Mouse (Mus musculus) neutrophil, adult 83 days (primary cell): ENCODE measurements around the gene Agpat3. TPM values are rescaled to one million over a fixed set of nuclear protein-coding genes. Genes with fewer than 3 reads are reported as not detected.

ENCODE experiments used
- total RNA-seq, 2 experiments: library from RNA; stranded (reverse); gene quantifications; one replicate each; pipeline ENCODE4 v1.2.4; 2023

Agpat3 gene
- total RNA-seq = 1 to 10 TPM; 4.1 to 6.0 TPM

GRCm38 (mm10) chr10:78351887-78352665 is at the start of gene Agpat3:
TSS of gene Agpat3 (minus strand) at chr10:78352489.

GRCm38 (mm10) chr10:78244438-78245224 is 107.7 kb downstream of the Agpat3 start, which contains the start of gene Trappc10:
TSS of gene Trappc10 (minus strand) at chr10:78244641.

Other genes starting within 250 kb of the Agpat3 start
- gene D10Jhu81e, start 182.7 kb downstream of the Agpat3 start, total RNA-seq = 10 to 100 TPM; 23.3 to 27.2 TPM
- 1 to 10 TPM; 4.9 to 5.7 TPM for gene Pwp2, start 167.3 kb downstream of the Agpat3 start, total RNA-seq
- 10 to 100 TPM; 53.6 to 62.3 TPM for gene Trappc10, start 107.8 kb downstream of the Agpat3 start, total RNA-seq
- 10 to 100 TPM; 94.0 to 94.5 TPM for gene Rrp1, start 60.6 kb upstream of the Agpat3 start, total RNA-seq
- gene Cstb, start 73.2 kb upstream of the Agpat3 start, total RNA-seq = 10 to 100 TPM; 87.7 to 97.9 TPM
- 10 to 100 TPM; 10.4 to 15.1 TPM for gene Pdxk, start 112.5 kb upstream of the Agpat3 start, total RNA-seq
- not detected for gene Olfr1358, start 164.9 kb upstream of the Agpat3 start, total RNA-seq
- 10 to 100 TPM; 21.0 to 21.8 TPM for gene Ilvbl, start 221.9 kb upstream of the Agpat3 start, total RNA-seq
- under 1 TPM in 1 of 2 experiments, not detected in 1; 0.13 TPM for gene Syde1, start 239.5 kb upstream of the Agpat3 start, total RNA-seq